Mouse (Mus musculus): ENCODE measurements around the gene Gpc6.

Gpc6 gene

DNA sequence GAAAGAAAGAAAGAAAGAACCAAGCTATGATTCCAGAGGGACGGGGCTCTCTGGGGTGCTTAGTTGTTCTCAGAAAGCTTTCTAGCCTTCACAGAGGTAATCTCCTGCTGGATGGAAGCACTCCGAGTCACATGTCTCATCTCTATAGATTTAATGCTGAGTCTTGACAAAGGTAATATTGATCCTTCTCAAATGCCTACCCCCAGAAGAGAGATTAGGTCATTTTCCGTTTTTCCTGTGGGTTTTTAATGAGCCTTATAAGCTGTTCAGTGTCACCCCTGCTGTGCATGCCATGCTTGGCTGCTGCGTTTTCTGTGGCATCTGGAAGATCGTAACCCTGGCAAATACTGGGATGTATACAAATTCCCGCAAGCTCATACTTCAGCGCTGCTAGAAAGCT lies 527.0 kb downstream of the Gpc6 start:
- no peak for DNase-seq (ENCODE audit: low read depth, low spot score)

DNA sequence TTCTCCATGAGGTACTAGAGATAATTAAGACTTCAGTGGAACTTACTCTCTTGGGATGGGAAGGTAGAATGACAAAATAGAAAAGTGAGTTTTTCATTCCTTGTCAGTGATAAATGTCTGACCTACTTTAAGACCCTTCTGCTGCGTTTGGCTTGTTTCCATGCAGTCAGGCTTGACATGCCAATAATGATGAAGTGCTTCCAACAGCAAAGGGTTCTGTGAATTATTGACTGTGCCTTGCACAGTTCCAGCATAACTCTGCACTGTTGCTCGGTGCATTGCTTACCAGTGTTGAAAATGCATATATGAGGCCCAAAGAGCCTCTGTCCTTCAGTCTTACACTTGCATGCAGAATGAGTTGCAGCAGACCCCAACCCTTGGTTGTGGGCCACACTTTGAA lies 548.3 kb downstream of the Gpc6 start:
- no peak for DNase-seq (ENCODE audit: low read depth, low spot score)

DNA sequence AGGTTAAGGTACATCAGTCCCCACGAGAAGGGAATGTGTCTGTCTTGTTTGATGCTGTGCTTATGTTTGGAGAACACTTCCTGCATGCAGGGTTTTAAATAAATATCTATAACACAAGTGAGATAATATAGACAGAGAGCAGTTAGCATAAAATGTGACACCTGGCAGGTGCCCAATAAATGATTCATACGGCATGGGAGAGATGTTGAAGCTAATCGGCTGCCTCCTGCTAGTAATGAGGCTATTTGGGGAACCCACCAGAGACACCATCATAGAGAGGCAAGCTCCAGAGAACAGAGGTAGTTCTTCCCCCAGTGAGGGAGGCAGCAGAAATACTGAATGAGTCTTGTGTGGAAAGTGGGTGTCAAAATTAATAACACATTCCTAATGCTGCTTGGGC lies 553.8 kb downstream of the Gpc6 start:
- DNase-seq (ENCODE audit: low read depth, low spot score), result no peak

DNA sequence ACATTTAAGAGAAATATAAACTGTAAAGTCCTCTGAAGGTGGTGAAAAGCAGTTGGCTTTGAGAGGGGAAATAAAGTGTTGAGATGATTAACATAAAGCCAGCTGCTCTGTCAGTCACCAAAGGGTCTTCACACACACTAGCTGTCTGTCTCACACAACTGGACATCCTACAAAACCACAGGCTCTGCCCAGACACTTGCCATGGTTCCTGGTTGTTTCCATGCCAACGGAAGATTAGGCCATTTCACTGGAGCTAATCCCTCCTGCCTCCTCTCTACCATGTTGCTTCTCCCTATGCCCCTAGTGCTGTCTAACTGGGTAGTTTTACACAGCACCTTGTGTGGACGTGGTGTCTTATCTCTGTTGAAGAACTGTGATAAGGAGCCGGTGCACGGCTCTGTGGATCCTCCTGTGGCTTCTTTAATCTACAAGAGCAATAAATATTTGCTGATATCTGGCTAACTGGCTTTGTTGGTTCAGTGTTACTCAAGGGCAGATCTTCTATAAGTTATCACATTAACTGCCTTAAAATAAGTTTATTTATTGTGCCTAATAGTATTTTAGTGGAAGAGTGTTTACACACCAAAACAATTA lies 562.1 kb downstream of the Gpc6 start:
- no peak for DNase-seq (ENCODE audit: low read depth, low spot score)

DNA sequence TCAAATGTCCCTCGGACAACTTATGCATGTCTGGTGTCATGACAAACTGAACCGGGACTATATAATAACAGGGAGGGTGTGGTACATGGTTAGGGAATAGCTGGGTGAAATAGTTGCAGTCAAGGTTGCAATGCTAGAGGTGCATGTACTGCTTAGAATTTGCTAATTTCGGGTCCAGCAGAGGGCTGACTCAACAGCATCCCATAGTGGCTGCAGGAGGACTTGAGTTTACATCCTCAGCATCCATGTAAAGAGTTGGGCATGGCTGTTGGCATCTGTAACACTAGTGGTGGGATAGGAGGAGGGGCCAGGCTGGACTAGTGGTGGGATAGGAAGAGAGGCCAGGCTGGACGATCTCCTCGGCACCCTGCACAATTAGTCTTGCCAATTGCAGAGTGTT lies 565.4 kb downstream of the Gpc6 start:
- no peak for DNase-seq (ENCODE audit: low read depth, low spot score)

DNA sequence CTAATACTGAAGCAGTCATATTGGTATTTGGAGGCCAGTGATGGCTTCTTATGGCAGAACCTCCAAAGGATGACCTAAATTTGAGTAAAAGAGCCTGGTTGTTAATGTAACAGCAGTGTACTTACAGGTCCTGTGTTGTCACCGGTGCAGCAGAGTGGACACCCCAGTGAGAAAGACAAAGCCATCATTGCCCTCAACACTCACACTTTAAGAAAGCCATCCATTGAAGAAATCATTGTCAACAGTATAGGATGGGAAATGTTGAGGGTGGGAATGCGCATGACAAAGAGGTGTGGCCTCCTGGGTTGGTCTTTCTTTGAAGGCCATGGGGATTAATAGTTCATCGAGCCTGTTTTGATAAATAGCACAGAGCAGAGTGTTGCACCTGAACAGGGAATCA lies 570.0 kb downstream of the Gpc6 start:
- peak; percentile 12 for DNase-seq (ENCODE audit: low read depth, low spot score)

DNA sequence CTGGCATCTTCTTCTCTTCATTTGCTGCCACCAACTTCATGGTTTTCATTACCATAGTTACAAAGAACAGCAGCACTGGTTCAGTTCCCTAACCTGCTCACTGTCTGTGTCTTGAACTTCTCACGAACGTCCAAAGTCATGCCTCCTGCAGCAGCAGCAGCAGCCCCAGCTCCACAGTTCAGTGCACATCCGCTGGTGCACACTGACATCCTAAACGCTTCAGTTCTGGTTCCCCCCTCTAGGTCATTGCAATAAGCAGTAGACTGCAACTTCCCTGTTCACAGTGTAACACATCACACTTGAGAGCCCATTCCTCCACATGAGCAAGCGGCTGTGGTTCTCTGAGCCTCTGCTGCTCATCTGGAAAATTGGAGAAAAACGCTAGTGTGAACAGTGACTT lies 573.7 kb downstream of the Gpc6 start:
- DNase-seq (ENCODE audit: low read depth, low spot score), result no peak

DNA sequence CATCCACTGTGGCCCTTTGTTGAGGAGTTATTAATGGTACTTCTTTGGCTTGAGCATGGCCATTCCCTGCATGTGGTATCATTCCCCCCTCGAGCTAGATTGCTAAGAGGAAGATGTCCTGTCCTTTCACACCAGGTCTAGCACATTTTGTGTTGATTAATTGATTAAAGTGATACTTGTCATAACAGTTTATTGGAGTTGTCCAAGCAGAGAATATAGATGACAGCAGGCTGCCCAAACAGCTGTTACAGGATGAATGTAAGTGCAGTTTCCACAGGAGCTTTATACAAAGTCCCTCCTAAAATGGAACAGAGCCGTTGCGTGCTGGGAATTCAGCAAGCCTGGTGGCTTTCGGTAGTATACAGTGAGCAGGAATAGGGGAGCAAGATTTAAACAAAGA lies 574.2 kb downstream of the Gpc6 start:
- DNase-seq (ENCODE audit: low read depth, low spot score), result no peak

DNA sequence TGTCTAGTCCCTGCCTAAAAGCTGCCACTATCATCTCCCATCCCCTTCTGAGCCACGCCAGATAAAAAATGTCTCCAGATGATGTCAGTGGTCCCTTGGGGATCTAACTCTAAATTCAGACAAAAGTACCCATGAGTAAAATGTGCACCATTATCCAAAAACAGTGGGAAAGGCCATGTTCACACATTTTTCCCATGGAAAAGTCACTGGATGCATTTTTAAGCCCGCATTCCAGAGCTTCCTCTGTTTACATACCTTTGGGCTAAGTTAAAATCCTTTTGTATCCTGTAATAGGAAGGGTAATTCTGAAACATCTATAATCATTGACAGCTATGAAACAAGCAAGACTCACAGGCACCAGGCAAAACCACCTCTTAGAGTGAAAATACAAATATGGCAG lies 589.7 kb downstream of the Gpc6 start:
- DNase-seq (ENCODE audit: low read depth, low spot score), result peak; percentile 3

DNA sequence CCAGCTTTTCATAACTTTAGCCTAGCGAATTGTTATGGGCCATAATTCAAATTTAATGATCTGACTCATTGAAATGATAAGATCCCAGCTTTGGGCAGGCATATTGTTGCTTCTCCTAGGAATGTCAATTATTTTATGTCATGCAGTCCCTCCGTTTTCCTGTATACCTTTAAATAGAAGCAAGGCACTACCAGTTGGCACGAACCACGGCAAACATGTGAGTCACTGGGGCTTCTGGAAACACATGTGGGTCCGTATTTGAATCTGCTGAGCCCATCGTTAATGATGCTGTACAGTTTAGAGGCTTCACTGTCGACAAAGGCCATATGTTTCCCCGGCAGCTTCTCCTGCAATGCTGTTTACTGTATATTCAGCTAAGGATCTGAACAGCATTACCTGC lies 594.5 kb downstream of the Gpc6 start:
- no peak for DNase-seq (ENCODE audit: low read depth, low spot score)

DNA sequence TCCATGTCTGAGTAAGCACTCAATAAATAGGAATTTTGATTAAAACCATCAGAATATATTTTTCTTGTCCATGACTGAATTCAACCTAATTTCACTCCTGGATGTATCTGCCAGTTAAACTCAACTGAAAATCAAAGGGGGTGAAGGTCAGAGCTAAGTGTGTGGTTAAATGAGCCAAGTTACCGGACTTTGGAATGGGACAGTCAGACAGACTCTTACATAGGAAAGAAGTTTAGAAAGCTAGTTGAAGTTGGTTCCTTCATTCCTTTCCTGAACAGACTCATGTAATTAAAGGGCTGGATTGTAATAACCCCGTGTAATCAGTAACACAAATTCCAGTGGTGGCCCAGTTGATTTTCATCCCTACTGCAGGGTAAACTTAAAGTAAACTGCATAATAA lies 595.6 kb downstream of the Gpc6 start:
- DNase-seq (ENCODE audit: low read depth, low spot score), result no peak

DNA sequence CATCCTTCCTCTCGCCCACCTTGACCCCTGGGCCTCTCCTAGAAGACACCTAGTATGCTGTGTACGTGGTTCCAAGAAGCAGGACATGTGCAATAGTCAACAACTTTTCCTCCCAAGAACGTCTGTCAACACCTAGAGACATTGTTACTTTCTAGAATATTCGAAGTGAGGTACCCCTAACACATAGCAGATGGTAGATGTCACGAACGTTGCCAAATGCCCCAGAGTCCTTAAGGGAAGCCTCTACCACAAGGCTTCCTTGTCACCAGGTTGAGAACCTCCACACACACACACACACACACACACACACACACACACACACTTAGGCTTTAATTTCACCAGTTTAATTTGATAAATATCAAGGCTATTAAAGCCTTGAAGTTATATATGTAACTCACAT lies 600.0 kb downstream of the Gpc6 start:
- DNase-seq (ENCODE audit: low read depth, low spot score), result no peak

DNA sequence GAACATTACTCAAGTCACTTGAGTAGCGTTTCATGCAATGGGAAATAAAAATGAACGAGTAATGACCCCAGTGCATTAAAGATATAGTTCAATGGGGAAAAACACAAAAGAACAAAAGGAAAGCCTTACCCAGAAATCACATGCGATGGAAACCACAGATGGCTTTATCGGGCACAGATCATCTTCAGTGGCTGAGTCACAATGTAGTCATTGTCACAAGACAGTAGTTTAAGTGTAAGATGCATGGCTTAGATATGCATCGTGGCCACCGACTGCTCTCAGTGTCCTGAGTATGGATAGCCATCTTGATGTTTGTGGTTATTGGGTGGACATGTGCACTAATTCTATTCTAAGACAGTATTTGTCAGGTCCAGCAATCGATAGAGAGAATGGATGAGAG lies 601.9 kb downstream of the Gpc6 start:
- no peak for DNase-seq (ENCODE audit: low read depth, low spot score)

DNA sequence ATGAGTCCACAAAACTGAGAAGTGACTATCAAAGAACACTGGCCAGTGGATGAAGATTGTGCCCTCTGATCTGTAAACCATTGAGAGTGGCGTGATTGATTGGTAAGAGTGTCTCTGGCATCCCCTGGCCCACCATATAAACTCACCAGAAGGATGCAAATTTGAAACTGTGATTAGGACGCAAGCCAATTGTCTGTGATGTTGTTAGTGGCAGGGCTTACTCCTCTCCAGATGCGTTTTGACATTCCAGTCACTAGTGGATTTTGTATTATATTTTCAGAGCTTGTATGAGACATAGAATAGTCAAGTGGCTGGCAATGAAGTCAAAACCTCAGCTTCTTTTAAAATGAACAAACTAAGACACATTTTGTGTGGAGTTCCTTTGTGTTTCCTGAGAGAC lies 604.3 kb downstream of the Gpc6 start:
- no peak for DNase-seq (ENCODE audit: low read depth, low spot score)

DNA sequence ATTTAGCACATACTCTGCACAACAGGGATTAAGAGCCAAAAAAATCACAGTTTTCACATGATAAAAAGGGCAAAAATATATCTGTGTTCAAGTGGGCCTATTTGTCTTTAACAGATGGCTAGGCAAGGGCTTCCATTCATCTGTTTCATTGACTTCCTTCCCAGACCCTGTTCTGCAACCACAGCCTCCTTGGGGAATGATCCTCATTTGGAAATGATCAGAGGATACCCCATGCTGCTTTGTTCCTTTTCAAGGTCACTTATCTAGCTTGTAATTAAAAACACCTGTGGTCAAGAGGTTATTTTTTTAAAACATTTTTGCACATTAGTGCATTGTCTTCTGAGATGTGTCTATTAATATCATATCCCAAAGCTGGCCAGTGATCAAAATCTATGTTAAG lies 627.7 kb downstream of the Gpc6 start:
- DNase-seq (ENCODE audit: low read depth, low spot score), result no peak

DNA sequence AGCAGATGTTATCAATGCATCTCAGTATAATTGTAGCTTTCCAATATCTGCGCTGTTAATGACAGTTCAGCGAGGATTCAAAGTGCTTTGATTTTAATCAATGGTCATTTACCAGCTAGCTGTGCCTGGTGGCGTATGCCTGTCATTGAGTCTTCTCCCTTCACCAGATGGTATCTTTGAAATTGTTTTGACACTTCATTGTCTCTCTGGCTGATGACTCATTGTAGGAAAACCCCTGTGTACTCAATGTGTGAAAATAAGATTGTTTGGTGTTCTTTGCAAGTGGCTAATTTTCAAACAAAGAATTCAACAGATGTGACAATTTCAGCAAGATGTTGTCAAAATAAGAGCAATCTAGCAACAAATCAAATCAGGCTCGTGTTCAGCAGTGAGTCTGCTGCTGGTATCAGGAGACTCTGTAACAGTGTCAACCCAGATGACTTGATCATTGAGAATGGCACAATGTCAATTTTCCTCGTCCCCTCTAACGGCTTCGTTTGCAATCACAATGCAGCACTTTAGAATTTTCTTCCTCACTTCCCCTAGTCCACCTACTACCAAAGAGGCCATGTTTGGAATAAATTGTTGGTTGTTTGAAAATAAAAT lies 631.7 kb downstream of the Gpc6 start:
- DNase-seq (ENCODE audit: low read depth, low spot score), result no peak

DNA sequence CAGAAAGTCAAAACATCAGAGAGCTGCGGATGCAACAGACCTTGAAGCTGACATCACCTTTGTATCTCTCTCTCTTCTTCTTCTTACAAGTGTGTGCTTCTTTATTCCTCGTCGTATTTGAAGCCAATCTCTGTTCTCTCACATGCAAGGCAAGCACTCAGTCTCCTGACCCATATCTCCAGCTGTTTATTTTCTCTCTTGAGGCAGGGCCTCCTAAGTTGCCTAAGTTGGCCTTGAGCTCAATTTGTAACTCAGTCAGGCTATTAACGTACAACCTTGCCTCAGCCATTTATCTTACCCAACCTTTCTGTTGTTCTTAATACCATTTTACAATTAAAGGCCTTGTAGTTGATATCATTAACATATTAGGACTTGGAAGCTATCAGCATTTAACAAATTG lies 637.0 kb downstream of the Gpc6 start:
- no peak for DNase-seq (ENCODE audit: low read depth, low spot score)

DNA sequence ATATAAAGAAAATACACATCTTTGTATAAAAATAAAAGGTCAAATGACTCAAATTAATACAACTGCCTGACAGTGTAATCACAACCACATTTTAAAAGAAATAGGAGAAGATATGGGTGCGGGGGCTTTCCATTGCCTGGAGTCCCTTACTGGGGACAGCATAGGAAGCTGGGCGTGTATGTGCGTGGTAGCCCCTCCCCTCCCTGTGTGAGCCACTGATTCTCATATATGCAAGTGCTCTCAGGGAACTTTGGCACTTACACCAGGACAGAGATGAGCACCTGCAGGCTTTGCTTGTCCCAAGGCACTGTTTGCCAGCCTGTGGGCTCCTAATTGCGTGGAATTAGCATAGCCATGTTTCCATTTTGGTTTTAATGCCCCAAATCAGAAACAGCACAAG lies 644.2 kb downstream of the Gpc6 start:
- DNase-seq (ENCODE audit: low read depth, low spot score), result no peak

DNA sequence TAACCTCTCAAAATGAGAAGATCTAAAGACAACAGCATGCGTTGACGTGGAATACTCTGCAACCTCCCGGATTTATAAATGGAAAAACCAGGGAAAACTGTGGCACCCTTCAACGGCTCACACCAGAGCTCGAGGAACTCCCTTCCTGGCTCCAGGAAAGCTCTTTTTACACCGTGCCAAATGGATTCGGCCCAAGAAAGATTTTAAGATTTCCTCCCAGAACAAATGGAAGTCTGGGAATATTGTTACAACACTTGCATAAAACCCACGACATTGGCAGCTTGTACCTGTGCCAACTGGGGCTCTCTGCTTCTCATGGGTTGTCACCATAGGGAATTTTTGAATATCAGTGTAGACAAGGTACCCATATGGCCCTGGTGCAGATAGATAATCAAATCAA lies 647.1 kb downstream of the Gpc6 start:
- no peak for DNase-seq (ENCODE audit: low read depth, low spot score)

DNA sequence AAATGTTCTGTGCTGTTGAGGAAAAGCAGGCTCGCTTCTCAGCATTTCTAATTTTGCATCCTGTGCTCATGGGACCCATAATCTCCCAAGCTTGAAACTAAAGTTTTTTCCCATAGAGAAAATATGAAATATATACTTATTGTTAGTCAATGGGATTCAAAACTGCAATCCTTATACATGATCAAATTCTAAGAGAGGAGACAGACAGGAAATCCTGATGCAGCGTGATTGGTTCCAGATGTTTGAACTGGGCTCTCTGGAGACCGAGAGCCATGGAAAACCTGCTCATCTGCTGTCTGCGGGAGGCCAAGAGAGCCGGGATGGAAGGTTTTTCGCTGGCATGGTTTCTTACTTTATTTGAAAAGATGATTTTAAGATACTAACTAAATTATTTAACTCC lies 649.1 kb downstream of the Gpc6 start:
- no peak for DNase-seq (ENCODE audit: low read depth, low spot score)

DNA sequence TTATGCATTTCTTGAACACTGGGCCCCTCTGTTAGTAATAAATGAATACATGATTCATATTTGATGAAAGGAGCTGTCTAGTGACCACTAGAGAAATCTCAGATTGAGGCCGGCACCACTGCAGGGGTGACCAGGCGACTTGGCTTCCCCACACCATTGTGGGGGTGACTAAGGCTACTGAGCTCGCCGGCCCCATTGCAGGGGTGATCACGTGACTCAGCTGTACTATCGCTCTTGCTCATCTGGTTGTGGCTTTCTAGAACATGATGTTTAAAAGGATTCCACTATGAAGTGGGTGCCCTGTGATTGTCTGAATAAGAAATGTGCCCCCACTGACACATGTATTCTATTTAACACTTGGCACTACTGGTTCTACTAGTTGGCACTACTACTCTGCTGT lies 656.6 kb downstream of the Gpc6 start:
- DNase-seq (ENCODE audit: low read depth, low spot score), result no peak

DNA sequence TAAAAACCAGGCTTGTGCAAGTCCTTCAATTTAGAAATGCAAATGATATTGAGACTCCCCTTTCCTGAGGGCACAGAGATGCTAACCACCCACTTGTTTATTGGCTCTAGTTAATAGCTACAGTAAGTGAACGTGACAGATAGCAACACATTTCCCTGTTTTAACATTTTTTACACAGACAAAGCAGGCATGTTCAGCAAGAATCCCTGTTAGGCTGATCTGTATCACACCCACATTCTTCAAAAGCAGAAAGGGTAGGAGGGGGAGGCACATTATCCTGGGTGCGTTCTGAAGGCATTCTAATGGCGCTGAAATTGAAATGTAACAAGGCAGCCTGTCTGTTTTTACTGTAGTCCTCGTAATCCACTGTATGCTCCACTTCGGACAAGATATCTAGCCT lies 674.6 kb downstream of the Gpc6 start:
- no peak for DNase-seq (ENCODE audit: low read depth, low spot score)

DNA sequence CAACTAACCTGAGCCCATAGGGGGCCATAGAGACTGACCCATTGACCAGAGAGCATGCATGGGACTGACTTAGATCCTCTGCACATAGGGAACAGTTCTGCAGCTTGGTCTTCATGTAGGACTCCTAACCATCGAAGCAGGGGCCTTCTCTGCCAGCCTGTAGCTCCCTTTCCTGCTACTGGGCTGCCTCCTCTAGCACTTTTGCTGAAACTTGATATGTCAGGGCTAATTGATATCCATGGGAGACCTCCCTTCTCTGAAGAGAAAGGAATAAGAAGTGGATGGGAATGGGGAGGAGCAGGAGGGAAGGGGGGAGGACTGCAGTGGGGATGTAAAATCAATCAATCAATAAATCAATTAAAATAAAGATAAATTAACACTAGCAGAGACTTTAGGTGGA lies 678.7 kb downstream of the Gpc6 start:
- DNase-seq (ENCODE audit: low read depth, low spot score), result no peak

DNA sequence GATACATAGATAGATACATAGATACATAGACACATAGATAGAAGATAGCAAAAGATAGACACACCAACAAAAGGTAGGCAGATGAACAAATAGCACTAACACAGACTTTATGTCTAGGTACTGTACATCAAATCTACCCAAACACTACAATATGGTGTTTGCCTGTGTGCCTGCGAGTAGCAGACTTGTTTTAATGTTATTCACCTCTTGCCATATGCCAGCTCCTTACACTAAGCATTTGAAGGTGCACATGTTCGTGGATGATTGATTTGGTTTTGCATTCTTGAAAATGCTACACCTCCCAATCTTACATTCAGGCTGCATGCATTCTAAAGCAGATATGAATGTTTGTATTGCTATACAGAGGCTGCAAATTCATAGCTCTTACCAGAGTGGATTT lies 680.6 kb downstream of the Gpc6 start:
- no peak for DNase-seq (ENCODE audit: low read depth, low spot score)

All from R1 (cell line).